Comparison of ENCODE assay signal across 16 mouse cellular contexts in the genomic region with DNA sequence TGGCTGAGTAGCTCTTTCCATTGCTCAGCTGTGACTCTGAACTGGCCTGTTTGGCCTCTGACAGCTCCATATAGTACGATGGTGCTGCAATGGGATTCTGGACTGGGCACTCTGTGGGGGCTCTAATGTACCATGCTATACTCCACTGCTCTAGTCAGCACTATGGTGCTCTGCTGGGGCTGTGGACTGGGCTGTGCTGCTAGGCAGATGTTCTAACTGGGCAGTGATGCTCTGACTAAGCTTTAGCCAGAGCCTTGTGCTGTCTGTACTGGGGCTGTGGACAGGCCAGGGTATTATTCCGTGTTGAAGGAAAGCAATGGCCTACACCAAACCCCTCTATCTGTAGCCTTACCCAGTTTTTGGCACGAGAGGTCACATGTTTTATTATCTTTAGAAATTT.
"Had no signal": no experiment of that assay in that cellular context is flagged by ENCODE, and none has a peak within 500 bp of the region (broad histone marks: within the 10 kb centered on the region; RNA-seq: fewer than 3 reads in every experiment).

No protein-coding gene starts in this region.

- H3K4me3 ChIP-seq: liver, embryonic 13.5 days; megakaryocyte, embryonic 14.5 days; midbrain, embryonic 15.5 days; neural tube, embryonic 12.5 days; neural tube, embryonic 15.5 days; stomach, embryonic 15.5 days had no signal

- H3K4me1 ChIP-seq: liver, embryonic 13.5 days; megakaryocyte, embryonic 14.5 days; midbrain, embryonic 15.5 days; neural tube, embryonic 12.5 days; stomach, embryonic 15.5 days had no signal

- H3K36me3 ChIP-seq: liver, embryonic 13.5 days; midbrain, embryonic 15.5 days; neural tube, embryonic 12.5 days; neural tube, embryonic 15.5 days; stomach, embryonic 15.5 days had no signal

- H3K9ac ChIP-seq: liver, embryonic 13.5 days; lung, embryonic 14.5 days; midbrain, embryonic 15.5 days; neural tube, embryonic 12.5 days; neural tube, embryonic 15.5 days; stomach, embryonic 15.5 days had no signal

- DNase-seq: kidney, adult 9 months; kidney, postnatal 14 days; kidney, postnatal 4 days; left cerebral cortex, postnatal 4 days; liver, embryonic 13.5 days; right cerebral cortex, adult 18-20 months; right cerebral cortex, postnatal 14 days; spleen, adult 18-20 months; thymus, postnatal 25 days had no signal

- H3K27me3 ChIP-seq: liver, embryonic 13.5 days; megakaryocyte, embryonic 14.5 days; midbrain, embryonic 15.5 days; neural tube, embryonic 12.5 days; neural tube, embryonic 15.5 days; stomach, embryonic 15.5 days had no signal

- H3K4me2 ChIP-seq: liver, embryonic 13.5 days; lung, embryonic 14.5 days; midbrain, embryonic 11.5 days; midbrain, embryonic 15.5 days; neural tube, embryonic 12.5 days; neural tube, embryonic 15.5 days; stomach, embryonic 15.5 days had no signal

- H3K9me3 ChIP-seq: liver, embryonic 13.5 days; midbrain, embryonic 15.5 days; neural tube, embryonic 12.5 days; neural tube, embryonic 15.5 days; stomach, embryonic 15.5 days had no signal

- H3K27ac ChIP-seq: liver, embryonic 13.5 days; midbrain, embryonic 15.5 days; neural tube, embryonic 12.5 days; neural tube, embryonic 15.5 days; stomach, embryonic 15.5 days had no signal

- ATAC-seq: midbrain, embryonic 15.5 days had no signal
